Mouse (Mus musculus) cerebellum, adult 9-11 months (tissue): Measurements from ENCODE around the gene Ccdc85c.

ENCODE experiments used
- DNase-seq: peaks from one replicate; pipeline ENCODE4 v3.0.0; 2022

Gene Ccdc85c

DNA sequence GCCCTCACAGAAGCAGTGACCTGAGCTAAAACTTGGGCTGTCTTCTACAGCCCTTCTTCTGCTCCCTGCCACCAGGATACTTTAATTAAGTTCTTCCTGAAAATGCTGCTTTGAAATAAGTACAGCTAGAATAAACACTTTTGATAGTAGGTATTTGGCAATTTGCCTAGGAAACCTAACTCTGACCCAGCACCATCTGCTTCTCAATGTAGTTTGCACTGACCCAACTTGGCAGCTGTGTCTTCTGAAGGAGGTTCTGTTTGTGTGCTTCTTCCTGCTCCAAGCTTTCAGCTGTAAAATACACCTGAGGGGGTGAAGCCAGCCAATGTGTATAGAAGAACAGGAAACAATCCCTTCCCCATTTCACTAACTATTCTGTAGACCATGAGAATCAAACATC lies 103.9 kb downstream of the Ccdc85c start:
- no peak for DNase-seq

DNA sequence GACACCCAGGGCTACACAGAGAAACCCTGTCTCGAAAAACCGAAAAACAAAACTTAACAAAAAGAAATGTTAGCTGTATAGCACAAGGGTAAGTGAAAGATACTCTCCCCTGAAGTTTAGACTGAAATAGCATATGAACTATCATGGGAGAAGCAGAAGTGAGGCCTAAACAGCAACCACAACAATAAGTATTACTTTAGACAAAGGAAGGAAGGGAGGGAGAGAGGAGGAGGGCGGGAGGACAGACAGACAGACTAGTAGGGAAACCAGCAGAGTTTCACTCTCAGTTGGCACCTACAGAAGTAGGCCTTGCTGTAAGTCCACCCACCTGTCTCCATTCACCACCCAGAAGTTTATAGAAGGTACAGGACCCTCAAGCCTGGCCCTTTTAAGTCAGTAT lies 104.8 kb downstream of the Ccdc85c start:
- no peak for DNase-seq

DNA sequence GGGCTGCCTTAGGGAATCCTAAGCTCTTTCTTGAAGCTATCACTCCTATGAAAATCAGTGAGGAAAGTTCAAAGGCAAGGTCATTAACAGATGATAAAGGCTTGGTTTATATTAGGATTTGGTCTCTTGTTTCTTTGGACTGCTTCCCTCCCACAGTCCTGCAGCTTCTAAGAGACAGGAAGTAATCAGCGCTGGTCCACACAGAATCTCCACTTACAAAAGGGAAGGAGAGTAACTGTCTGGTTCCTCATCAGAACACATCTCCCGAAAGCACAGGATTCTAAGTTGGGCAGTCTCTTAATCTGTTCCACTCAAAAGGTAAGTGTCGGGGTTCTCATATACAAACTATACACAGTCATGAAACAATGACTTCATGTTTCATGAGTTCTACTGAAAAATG lies 106.3 kb downstream of the Ccdc85c start:
- no peak for DNase-seq

DNA sequence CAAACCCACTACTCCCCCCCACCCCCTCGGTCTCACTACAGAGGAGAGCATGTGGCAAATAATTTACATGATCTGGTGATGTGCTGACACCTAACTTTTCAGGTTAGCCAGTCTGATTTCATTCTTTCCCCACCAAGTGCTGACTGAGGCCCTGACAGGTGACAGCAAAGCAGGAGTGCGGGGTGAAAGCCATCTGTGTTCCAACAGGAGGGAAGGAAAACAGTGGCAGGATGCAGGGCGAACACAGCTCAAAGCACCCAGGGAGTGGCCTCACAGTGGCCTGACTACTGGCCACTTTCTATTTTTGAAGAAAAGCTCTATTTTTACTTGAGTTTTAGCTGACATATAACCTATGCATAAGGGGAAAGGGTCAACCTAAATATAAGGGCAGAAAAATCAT lies 111.5 kb downstream of the Ccdc85c start:
- DNase-seq = no peak

DNA sequence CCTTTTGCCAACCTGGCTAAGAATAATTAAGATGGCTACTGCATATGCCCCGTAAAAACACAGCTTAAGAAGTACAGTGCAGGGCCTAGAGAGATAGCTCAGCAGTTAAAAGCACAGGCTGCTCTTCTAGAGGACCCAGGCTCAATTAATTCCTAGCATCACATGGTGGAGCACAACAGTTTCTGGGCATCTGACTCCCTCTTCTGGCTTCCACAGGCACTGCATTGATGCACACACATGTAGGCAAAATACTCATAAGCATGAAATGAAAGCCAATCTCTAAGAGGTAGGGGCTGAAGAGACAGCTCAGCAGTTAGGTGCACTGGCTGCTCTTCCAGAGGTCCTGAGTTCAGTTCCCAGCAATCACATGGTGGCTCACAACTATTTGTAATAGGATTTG lies 113.2 kb downstream of the Ccdc85c start:
- DNase-seq = no peak

DNA sequence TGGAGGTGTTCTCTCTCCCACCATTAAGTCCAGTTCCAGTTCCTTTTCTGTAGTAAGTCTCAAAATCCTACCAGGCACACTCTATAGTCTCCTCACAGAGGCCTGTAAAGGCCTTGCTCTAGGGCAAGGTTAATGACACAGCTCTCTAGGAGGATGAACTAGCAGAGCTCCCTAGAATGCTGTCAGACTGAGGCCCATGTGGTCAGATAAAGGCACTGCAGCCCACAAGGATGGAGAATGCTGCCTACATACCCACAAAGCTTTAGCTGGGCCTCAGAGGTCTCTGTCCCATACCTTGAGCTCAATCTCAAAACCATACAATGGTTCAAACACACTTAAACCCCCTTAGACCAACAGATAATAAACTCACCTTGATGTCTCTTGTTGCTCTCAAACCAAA lies 115.4 kb downstream of the Ccdc85c start:
- no peak for DNase-seq
